18 mouse cellular contexts compared by ENCODE assay signal in the genomic region with DNA sequence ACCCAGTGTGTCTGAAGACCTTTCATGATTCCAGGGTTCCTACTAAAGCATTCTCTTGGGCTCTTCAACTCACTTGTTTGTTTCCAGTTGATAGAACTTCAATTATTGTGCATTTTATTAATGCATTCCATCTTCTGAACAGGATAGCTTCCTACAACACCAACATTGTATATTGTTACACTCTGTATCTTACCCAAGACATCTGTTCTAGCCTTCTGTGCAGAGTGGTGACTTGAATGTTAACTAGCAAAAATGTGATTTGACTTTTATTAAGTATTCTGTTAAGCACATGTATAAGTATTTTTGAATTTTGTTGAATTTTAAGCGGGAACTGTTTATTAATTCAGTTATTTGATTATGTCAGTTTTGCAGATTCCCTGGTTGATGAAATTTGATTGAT.
"Had no signal": no experiment of that assay in that cellular context is flagged by ENCODE, and none has a peak within 500 bp of the region (broad histone marks: within the 10 kb centered on the region; RNA-seq: fewer than 3 reads in every experiment).

No protein-coding gene starts in this region.

- H3K27ac ChIP-seq: midbrain, embryonic 12.5 days; neural tube, embryonic 13.5 days; neural tube, embryonic 15.5 days had no signal

- DNase-seq: lung, adult 18-20 months; lung, embryonic 14.5 days; lung, postnatal 10 days; lung, postnatal 4 days; midbrain, embryonic 14.5 days; retina, postnatal 1 day; right cerebral cortex, adult 18-20 months; right cerebral cortex, postnatal 25 days; right cerebral cortex, postnatal 4 days; spleen, adult 18-20 months; thymus, adult 18-20 months; thymus, postnatal 14 days; thymus, postnatal 36 days had no signal

- H3K27me3 ChIP-seq: midbrain, embryonic 12.5 days; neural tube, embryonic 13.5 days; neural tube, embryonic 15.5 days had no signal

- H3K4me2 ChIP-seq: lung, embryonic 14.5 days; midbrain, embryonic 12.5 days; neural tube, embryonic 13.5 days; neural tube, embryonic 15.5 days had no signal

- H3K4me3 ChIP-seq: midbrain, embryonic 12.5 days; myocyte; neural tube, embryonic 13.5 days; neural tube, embryonic 15.5 days had no signal

- ATAC-seq: midbrain, embryonic 16.5 days had no signal

- H3K9ac ChIP-seq: lung, embryonic 14.5 days; midbrain, embryonic 12.5 days; neural tube, embryonic 13.5 days; neural tube, embryonic 15.5 days had no signal

- H3K36me3 ChIP-seq: midbrain, embryonic 12.5 days; neural tube, embryonic 15.5 days had no signal

- H3K9me3 ChIP-seq: midbrain, embryonic 12.5 days; neural tube, embryonic 13.5 days; neural tube, embryonic 15.5 days had no signal
